Mouse (Mus musculus) MEL-GATA-1-ER (cell line): ENCODE results near the gene Sgcb.

Source experiments
- DNase-seq: peaks from one replicate; pipeline ENCODE4 v3.0.0-alpha.2; 2012; ENCODE audit warnings: low read depth; ENCODE audit errors: extremely low read depth

The Sgcb gene

DNA sequence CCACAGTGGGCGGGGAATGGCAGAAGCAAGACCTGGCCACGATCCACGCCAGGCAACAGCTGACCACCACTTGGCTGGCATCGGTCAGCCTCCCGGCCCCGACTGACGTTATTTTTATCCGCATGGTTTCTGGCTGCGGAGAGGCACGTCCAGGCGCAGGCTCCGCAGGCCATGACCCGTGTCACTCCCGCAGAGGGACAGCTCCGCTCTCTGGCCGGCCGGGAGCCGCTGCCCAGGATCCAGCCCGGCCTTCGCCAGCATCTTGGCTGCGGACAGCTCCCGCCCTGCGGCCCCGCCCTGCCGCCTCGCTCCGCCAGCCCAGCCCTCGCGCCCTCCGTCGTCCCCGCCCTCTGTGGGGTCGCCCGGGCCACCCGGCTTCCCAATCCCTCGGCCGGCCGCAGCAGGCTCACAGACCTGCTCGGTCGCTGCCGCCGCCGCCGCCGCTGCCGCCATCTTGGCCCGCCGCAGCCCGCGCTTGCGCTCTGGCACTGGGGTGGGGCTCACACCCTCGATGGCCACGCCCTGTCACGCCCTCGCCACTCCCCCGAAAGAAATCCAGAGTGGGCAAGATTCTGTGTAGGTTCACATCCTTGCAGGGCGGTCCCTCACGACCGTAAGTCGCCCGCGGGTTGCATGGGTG is at the start of gene Sgcb:
Sgcb (minus strand) TSS at position 530 of the 640 bp plus-strand sequence.
- no peak for DNase-seq

DNA sequence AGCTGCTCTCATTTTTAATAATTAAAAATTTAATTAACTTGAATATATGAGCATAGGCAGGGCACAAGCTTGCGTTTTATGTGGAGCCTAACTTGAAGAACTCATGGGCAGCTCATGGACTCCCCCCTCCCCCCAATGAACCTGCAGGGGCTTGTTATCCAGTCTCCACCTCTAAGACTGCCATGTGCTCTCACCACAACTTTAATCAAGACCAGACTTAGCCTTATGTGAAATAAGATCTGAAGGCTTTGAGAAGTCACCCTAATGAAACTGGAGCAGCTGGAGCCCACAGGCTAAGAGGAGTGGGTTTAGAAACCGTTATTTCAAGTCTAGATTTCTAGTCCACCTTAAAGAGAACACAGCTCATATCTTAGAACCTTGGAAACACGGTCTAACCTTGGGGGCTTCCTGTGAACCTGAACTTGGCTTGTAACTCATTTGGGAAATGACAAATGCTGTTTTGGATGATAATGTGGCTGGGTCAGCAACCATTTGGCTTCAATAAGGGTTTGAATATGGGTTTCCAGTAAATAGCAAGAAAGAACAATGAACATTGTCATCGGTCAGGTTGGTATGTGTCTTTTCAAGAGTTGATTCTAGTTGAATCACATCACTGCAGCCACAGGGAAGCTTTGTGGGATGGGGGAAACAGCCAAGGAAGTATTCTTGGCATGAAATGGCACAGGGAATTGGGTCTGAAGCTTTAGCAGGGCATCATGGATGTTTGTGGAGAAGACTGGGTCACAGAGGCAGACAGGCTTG is 46.8 kb upstream of the Sgcb start:
- DNase-seq, result no peak

DNA sequence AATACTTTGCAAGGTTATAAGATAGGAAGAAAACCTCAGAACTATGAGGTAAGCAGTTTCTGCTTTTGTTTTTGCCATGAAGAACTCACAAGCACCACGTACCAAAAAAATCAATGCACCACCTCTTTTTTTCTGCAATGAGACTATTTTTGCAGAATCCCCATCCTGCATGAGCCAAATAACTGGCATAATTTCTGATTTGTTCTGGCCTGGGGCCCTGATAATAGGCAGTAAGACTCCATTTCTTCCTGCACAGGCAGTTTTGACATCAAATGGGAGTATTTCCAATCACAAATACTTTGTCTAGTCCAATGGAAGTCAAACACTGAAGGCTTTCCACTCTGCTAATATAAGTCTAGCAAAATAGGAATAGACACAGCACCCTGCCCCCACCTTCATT is 46.2 kb upstream of the Sgcb start:
- DNase-seq, result no peak

DNA sequence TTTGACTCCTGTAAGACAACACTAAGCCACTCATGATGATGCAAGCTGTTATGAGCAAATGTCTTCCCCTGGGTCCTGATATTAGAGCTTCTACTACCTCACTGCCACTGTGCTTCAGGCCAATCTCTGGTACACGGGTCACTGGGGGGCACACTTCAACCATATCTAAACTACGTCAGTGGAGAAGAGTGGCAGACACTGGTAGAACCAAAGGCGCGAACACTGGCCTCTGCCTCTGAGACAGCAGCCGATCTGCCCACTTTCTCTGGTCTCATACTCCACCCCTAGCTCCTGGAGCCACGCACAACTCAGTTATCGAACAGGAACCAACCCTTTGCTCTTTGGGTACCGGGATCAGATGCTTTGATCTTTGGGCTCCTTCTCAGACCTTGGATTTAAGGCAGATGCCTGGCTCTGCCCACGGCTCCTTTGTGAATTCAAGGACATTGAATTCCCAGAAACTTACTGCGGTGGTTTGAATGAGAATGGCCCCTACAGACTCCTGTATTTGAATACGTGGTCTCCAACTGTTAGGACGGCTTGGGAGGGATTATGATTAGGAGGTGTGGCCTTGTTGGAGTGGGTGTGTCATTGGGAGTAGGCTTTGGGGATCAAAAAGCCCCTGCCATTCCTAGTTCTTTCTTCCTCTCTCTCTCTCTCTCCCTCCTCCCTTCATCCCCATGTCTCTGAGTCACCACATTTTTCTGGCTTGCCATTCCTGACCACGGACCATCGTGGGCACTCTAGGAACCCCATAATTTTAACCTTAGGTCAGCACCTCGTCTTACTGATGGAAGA is 44.3 kb upstream of the Sgcb start:
- no peak for DNase-seq

DNA sequence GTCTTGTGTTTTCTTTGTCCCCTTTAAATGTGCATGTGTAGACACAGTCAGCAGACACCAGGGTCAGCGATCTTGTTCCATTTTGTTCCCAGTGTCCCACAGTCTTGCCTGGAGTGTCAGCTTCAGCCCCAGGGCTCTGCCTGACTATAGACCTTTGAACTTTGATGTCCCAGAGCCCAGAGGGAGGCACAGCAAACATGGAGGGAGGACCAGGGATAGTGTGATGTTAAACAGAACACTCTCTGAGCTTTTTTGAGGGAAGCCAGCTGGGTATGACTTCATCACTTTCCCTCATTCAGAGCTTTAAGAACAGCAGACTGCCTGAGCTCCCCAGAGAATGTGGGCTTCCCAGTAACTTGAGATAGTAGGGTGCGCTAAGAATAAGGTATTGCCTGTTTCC is 42.6 kb upstream of the Sgcb start:
- no peak for DNase-seq

DNA sequence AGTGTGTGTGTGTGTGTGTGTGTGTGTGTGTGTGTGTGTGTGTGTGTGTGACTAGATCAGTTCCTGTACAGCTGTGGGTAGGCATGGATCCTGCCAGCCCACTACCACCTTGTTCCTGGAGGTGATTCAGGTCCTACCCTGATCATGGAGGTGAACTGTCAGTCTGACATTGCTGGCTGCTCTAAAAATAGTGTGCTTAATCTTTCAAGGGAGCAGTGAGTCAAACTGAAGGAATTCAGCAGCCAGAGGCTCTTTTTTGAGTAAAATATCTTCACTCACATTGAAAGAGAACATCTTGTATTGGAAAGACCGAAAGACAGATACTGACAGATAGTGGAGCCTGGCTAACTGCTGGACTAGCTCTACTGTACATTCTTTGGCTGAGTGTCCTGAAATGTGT is 41.0 kb upstream of the Sgcb start:
- DNase-seq, result no peak

DNA sequence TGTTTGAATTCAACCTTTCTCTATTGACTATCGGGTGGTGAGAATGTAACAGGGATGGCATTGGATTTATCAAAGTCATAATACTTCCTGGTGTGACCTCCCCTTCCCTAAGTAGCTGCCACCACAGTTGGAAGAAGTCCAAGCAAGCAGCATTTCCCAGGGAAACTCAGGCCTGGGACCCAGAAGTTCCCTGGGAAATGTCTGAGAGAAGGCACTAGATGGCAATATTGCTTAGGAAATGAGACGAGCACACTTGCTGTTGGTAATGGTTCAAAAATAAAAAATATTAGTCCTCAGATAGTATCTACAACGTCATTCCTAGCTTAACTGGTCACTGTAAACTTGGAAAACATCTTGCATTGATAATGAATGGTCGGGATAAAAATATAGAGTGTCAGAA is 38.6 kb upstream of the Sgcb start:
- no peak for DNase-seq

DNA sequence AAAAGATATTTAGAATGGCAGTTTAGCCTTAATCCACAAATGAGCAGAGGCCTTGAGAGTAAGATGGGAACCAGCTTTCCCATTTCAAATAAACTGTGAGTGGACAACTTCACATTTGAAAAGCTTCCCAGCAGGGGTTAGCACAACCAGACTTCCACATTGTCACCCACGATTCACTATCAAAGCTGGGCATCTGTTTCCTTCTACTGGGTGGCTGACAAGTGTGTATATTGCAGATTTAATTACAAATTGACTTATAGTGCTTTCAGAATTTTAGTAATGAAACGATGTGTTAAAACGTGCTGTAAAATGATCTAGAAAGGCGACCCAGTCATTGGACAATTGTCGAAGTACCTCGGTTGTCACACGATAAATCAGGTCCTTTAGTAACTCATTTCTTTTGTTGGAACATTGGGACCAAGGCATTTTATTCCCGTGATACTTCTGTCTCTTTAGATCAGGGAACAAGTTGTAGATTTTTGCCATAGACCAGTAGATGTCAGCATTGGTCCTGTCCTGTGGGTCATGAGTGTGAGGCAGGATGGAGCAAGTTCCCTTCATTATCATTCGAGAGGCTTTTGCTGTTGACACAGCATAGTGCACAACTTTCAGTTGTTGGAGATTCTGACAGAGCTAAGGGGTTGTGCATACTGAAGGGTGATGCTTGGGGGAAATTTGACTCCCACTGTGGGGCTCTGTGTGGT is 36.3 kb upstream of the Sgcb start:
- DNase-seq, result peak; percentile 41

DNA sequence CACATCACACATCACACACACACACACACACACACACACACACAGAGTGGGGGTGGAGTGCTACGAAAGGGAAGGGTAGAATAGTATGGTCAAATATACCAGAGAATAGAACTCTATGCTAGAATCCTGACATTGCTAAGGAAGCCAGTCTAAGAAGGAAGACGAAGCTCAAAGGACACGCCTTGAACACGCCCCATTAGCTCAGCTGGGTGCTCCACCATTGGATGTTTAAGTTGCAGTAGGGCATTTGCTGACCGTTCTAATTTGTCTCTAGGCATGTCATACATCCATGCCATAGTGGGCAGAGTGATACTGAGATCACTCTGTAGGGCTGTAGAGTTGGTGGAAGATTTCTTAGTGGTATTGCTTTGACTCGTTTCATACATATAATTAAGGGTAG is 35.6 kb upstream of the Sgcb start:
- DNase-seq, result peak; percentile 44

DNA sequence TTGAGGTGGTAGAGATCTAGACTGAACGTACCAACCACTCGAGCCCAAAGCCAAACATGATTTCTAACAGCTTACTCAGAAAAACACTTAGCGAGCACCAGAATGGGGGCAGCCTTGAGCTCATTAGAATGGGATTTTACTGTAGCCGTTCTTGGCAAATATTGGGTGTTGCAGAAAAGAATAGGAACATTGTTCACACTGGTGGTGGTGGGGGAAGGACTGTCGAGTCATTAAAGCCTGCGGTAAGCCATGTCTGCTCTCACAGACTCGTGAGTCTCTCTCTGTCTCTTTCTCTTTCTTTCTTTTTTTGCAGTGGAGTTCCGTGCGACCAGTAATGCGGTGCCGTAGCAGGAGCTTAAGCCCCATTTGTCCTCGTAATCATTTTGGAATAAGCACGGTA is 29.0 kb upstream of the Sgcb start:
- DNase-seq, result no peak

DNA sequence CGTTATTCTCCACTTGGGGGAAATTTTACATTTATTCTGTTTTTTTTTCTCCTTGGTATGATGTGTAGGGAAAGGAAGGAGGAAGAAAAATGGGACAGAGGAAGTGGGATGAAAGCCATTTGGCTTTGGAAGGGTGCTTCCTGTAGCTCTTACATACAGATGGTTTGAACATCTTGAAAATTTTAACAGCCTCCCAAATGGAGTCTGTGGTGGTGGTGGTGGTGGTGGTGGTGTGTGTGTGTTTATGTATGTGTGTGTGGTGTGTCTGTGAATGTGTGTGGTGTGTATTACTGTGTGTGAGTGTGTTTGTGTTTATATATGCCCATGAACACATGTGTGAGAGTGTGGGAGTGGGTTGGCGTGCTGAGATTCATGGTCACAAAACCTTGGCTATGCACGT is 28.0 kb upstream of the Sgcb start:
- no peak for DNase-seq

DNA sequence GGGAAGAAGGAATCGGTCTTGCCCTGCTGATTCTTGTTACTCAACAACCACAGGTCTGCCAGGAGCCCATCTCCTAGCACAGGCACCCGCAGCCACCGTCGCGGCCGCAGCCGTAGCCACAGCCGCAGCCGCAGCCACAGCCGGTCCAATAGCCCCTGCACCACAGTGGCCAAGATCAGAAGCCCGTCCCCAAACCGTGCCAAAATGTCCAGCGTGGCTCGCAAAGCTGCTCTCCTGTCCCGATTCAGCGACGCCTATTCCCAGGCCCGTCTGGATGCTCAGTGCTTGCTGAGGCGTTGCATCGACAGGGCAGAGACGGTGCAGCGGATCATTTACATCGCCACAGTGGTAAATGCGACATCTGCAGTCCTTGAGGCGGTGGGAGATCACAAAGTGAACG is 21.8 kb upstream of the Sgcb start:
- DNase-seq, result no peak

DNA sequence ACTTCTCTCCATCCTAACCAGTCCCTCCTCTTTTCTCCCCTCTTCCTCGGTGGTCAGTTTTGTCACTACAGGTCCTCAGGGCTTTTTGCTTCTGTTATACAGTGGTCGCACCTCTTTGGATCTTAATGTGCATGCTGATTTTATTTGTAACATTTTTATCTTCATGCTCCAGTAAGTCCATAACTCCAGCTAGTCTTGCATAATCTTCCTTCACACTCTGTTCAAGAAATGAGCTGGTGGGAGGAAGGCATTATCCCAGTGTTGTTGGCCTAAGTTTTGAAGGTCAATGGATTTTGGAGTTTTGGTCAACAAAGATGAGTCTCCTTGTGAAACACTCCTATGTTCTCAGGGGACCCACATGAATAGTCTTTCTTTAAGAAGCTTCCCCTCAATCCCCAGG is 20.3 kb upstream of the Sgcb start:
- DNase-seq, result no peak

DNA sequence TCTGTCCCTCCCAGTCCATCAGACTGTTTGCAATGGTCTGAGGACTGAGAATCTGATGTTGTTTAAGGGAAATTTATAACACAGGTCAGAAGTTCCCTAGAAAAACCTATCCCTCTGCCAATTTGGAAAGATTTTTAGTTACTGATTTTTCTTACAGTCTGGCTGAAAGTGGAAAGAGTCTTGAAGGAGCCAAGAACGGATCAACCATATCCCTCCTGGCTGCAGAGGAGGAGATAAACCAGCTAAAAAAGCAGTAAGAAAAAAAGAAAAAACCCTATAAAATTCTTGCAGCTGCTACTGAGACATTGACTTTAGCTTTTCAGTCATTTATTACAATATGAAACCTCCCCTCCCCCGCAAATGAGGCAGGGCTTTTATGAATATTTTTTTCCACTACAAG is 19.1 kb upstream of the Sgcb start:
- DNase-seq, result no peak

DNA sequence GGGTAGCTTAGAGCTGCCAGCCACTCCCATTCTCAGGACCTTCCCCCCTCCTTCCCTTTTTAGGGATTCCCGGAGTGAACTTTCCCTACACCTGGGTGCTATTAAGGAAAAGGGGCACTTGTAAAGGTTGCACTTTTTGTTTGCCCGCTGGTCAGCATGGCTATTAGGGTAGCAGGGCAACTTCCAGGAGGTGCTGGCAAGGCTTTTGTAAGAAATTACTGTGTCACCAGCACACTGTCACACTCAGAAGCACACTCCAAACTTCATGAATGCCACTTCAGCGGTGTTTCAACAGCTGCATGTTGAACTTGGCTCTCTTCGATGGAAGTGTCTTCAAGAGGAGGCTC is 4.2 kb upstream of the Sgcb start:
- DNase-seq, result no peak

DNA sequence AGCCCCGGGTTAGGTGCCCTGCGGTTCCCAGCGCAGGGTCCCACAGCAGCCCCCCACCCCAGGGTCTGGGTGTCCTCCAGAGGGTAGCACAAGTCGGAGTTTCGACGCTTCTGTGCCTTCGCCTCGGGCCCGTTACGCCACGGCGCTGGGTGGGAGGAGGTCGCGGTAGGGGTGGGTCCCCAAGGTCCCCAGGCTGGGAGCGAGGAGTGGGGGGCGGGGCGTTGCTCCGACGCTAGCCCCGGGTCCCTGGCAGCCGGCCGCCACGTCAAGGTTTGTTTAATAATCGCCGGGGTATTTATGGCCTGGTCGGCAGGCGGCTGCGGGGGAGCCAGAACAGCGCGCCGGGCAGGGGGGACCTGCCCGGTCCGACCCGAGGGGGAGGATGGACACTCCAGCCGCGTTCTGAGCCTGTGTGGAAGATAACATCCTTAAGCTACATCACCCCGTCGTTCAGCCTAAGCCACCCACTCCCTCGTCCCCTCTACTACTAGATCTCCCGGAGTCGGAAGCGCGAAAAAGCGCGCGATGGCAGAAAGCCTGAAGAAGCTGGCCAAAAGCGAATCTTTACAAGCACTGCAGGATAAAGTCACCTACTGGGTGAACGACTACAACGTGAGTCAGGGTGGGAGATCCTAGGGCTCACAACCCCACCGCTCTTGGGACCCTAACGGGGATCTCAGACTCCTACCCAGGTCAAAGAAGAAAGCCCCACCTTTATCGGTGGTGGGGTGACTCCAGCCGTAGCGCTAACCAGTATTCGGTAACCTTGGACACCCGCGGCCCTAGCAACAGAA is 3.7 kb upstream of the Sgcb start, which contains the start of gene Spata18:
Spata18 (plus strand) TSS at position 319 of the 794 bp plus-strand sequence.
- DNase-seq, result no peak

DNA sequence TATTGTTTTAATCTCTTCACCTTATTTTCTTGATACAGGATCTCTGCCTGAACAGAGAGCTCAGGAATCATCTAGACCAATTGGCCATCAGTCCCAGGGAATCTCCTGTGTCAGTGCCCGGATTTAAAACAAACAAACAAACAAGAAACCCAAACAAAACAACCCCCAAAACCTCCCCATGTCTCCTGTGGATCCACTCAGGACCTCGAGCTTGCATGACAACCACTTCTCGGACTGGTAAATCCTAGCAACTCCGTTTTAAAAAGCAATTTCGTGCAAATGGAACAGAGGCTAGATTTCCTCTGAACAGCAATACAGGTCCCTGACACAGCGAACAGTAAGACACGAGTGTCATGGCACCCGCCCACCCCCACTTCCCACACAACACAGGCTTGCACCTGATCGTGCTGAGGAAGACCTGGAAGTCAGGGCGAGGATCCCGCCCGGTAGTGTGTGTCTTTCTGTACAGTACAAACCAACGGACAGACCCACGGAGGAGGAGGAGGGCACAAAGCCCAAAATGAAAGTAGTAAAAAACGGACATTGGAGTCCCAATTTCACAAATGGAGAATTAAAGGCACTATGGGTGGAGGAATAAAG is 2.9 kb upstream of the Sgcb start:
- DNase-seq, result no peak

DNA sequence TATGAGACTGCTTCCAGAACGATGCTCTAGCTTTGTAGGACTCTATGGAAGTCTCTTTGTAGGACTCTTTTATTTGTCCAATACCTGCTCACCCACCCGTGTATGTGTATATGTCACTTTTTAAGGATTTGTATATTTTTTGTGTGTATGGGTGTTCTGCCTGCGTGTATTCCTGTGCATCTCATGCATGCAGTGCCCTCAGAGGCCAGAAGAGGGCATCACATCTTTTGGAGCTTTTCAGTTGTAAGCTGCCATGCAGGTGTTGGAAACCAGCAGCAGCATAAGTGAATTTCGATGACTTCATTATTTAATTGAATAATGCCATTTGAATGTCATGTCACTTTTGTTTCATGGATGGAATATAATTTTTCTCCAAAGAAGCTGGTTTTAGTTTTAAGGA is 5.5 kb downstream of the Sgcb start:
- no peak for DNase-seq

DNA sequence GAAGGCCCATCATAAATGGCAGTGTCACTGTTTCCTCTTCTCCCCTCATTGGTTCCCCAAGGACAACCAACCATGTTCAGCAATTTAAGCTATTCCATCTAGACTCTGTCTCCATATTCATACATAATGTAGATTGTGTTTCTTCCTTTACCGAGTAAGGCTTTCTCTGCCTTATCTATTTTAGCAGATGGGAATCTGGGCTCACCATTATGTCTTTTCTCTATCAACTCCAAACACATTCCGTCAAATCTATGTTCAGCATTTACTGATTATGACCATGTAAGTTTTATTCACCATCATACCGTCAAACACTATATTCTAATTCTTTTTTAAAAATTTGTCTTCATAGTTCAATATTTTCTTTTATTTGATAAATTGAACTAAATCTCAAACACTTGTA is 6.5 kb downstream of the Sgcb start:
- no peak for DNase-seq

DNA sequence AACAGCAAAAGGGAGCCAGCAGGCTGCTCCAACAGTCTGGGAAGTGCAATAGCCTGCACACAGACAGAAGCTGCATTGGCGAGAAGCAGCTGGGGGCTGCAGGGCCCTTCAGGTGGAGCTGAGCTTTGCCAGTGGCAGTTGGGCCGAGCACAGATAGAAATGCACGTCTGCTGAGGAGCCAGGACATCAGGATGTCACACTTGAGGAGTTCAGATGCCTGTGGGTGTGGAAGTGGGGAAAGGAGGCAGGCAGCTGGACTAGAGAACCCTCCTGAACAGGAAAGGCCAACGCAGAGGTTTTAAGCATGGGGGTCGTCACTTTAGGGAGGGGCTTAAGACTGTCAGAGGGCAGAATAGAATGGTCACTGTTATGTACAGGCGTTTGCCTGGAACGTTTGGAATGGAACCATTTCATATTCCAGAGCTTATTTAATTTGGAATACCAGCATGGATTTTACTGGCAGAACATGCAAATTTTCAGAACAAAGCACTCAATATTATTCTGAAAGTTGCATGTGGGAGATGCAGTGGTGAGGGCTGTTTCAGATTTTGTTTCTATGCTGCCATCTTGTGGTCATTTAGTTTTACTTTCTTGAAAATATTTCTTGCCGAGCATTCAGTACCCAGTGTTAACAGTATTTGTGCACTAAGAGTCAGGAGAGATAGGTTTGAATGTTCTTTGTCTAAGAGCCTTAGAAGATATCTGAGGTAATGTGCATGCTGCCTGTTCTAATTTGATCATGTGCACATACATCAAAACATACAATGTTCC is 10.1 kb downstream of the Sgcb start:
- peak; percentile 31 for DNase-seq
